Mouse (Mus musculus) forebrain, embryonic 10.5 days (tissue): Measurements from ENCODE around the gene Chchd1. TPM values are rescaled to one million over a fixed set of nuclear protein-coding genes. Genes with fewer than 3 reads are reported as not detected.

Experiments
- DNase-seq: peaks from one replicate; pipeline ENCODE4 v3.0.0-alpha.2; 2017; ENCODE audit warnings: low spot score; ENCODE audit errors: extremely low spot score
- H3K27ac ChIP-seq: fragments of 300-500 bp; sonication (generic); 2 replicates; pipeline ENCODE4 v1.5.1; 2016; ENCODE audit warnings: mild to moderate bottlenecking
- H3K27me3 ChIP-seq: fragments of 300-500 bp; sonication (generic); 2 replicates; pipeline ENCODE4 v1.6.1; 2016; ENCODE audit warnings: mild to moderate bottlenecking; ENCODE audit not compliant: poor library complexity, severe bottlenecking
- H3K36me3 ChIP-seq: fragments of 300-500 bp; sonication (generic); replicated peaks from 2 replicates; pipeline ENCODE4 v1.6.1; 2016; ENCODE audit warnings: mild to moderate bottlenecking, moderate library complexity
- H3K4me1 ChIP-seq: fragments of 300-500 bp; sonication (generic); 2 replicates; pipeline ENCODE4 v1.6.1; 2016
- H3K4me3 ChIP-seq: fragments of 300-500 bp; sonication (generic); 2 replicates; pipeline ENCODE4 v1.5.1; 2016; ENCODE audit warnings: mild to moderate bottlenecking, moderate library complexity
- H3K9me3 ChIP-seq: fragments of 300-500 bp; sonication (generic); 2 replicates; pipeline ENCODE4 v1.6.1; 2016; ENCODE audit warnings: mild to moderate bottlenecking, moderate library complexity
- WGBS: fragments of 180-500 bp; shearing (Covaris S2); methylation state at CpG from one replicate; pipeline ENCODE4 v1.1.7; 2016; 5-methylcytosine and 5-hydroxymethylcytosine counted together
- microRNA-seq: library from miRNA; unstranded; fragments of <30 nt; microRNA quantifications from one replicate; pipeline ENCODE4, GENCODE M21; 2017
- polyA plus RNA-seq: library from polyadenylated mRNA; unstranded; fragments of >200 nt; fragmentation: Nextera tagmentation; extraction: Ambion mirVana; gene quantifications from 2 replicates; pipeline ENCODE4 v1.2.1, GENCODE M21; 2016

Gene Chchd1
- polyA plus RNA-seq, 1 experiment from 2014 or later, result 261 TPM

DNA sequence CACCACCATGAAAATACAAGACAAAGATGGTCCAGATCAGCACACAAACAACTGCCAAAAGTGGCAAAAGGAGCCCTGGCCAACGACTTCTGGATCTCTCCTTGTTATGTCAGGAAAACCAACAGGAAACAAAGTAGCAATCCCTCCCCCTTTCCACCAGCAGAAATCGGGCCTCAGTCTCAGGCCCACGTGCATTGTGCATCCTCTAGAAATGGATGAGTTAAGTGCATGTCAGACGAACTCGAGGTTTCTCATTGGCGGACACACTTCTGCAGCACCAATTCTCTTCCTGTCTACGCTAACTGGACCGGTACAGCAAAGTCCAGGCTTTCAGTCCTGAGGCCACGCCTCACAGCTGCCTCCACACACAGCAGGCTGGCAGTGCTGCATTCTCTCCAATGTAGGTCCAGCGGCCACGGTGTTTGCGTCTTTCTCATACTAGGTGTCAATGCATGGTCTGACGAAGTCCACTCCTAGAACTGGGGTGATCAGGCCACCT, 33.1 kb downstream of the Chchd1 start:
- WGBS, result 89% methylated on average over 13 of the region's 13 CpGs
- Histone ChIP-seq H3K27me3 (no peaks in the 10 kb centered on the region), H3K36me3 (peaks cover 75% of the 10 kb centered on the region), H3K4me1 (peaks cover 39% of the 10 kb centered on the region), H3K9me3 (no peaks in the 10 kb centered on the region), H3K4me3 (no peak overlapping the region), H3K27ac (no peak overlapping the region)
- no peak for DNase-seq

- Histone ChIP-seq H3K36me3 (peaks cover 76% of the 10 kb centered on the region), H3K27ac (no peak overlapping the region), H3K4me1 (peaks cover 39% of the 10 kb centered on the region), H3K27me3 (no peaks in the 10 kb centered on the region), H3K9me3 (no peaks in the 10 kb centered on the region), H3K4me3 (no peak overlapping the region)
- peak; percentile 35 for DNase-seq
- whole genome bisulfite sequencing, result 47% methylated on average over 14 of the region's 14 CpGs
These were observed 34.5 kb downstream of the Chchd1 start for GRCm38 (mm10) chr14:20737306-20737705.

DNA sequence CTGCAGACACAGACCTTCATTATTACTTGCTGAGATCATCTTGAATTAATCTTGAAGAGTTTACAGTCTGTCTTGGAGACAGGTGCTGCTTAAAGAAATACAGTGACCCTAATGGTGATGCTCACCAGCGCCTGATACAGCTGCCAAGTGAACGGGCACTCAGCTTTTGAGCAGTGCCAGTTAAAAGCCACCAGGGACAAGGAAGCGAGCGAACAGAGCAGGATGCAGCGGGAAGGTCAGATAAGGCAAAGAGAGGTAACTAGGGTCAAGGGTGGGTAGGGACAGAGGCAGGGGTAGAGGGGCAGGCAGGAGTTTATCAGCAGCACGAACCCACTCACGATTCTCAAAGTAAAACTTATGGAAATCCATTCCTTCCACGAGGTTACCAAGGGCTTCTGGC, 35.7 kb downstream of the Chchd1 start:
- DNase-seq, result no peak

DNA sequence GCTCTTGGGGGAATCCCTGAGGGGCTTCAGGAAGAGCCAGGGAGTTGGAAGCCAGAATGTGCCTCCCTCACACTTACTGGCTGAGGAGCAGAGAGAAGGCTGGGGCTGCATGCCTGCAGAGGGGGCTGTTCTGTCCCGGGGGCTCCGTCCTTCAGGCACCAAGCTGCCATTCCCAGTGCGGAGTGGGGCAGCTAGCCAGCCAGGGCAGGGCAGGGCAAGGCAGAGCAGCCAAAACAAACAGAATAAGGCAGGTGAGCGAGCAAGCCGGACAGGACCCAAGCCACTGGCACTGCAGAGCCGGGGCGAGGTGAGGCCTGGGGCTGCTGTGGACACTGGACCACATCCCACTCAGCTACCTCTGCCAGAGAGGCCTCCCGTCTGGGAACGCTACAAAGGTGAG, 38.5 kb downstream of the Chchd1 start:
- Histone ChIP-seq H3K4me3 (no peak overlapping the region), H3K27me3 (no peaks in the 10 kb centered on the region), H3K36me3 (peaks cover 93% of the 10 kb centered on the region), H3K4me1 (peaks cover 14% of the 10 kb centered on the region), H3K27ac (0 out of 2 replicates have a peak overlapping the region, but pooled peaks have one; percentile 2), H3K9me3 (no peaks in the 10 kb centered on the region)
- no peak for DNase-seq
- WGBS, result 94% methylated on average over 9 of the region's 9 CpGs

More for the DNA sequence above, 35.7 kb downstream of the Chchd1 start:
- H3K27me3 ChIP-seq, result no peaks in the 10 kb centered on the region
- H3K27ac ChIP-seq, result no peak overlapping the region
- H3K9me3 ChIP-seq, result no peaks in the 10 kb centered on the region
- H3K36me3 ChIP-seq, result peaks cover 78% of the 10 kb centered on the region
- H3K4me3 ChIP-seq, result no peak overlapping the region
- H3K4me1 ChIP-seq, result peaks cover 33% of the 10 kb centered on the region
- WGBS, result 91% methylated on average over 8 of the region's 8 CpGs

DNA sequence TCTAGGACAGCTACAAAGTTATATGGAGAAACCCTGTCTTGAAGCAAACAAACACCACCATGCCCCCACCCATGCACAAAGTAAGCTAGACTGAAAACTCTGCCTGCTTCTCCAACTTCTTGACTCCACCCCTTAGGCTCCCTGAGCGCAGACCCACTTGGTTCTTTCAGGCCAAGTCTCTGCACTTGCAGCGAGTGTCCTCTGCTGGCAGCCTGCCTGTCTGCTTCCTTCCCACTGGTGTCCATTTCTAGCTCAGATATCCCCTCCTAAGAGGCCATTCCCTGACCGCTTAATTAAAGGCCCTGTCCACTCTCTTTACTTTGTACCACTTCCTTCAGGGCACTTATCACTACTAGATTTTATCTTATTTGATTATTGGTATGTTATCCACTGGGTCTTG, 40.8 kb downstream of the Chchd1 start:
- DNase-seq, result no peak
- peaks cover 11% of the 10 kb centered on the region for H3K4me1 ChIP-seq
- no peak overlapping the region for H3K27ac ChIP-seq
- peaks cover 87% of the 10 kb centered on the region for H3K36me3 ChIP-seq
- H3K9me3 ChIP-seq, result no peaks in the 10 kb centered on the region
- H3K27me3 ChIP-seq, result no peaks in the 10 kb centered on the region
- no peak overlapping the region for H3K4me3 ChIP-seq
- WGBS, result 92% methylated on average over 3 of the region's 3 CpGs

- no peaks in the 10 kb centered on the region for H3K4me1 ChIP-seq
- H3K27me3 ChIP-seq, result no peaks in the 10 kb centered on the region
- no peak for DNase-seq
- H3K9me3 ChIP-seq, result no peaks in the 10 kb centered on the region
- H3K4me3 ChIP-seq, result no peak overlapping the region
- H3K36me3 ChIP-seq, result peaks cover 53% of the 10 kb centered on the region
- WGBS, result 87% methylated on average over 3 of the region's 3 CpGs
- no peak overlapping the region for H3K27ac ChIP-seq
These were observed 44.1 kb downstream of the Chchd1 start for GRCm38 (mm10) chr14:20746935-20747334.

GRCm38 (mm10) chr14:20748388-20748787, 45.6 kb downstream of the Chchd1 start:
- peaks cover 49% of the 10 kb centered on the region for H3K36me3 ChIP-seq
- H3K27ac ChIP-seq, result no peak overlapping the region
- H3K4me3 ChIP-seq, result no peak overlapping the region
- 78% methylated on average over 4 of the region's 4 CpGs for WGBS
- DNase-seq, result no peak
- no peaks in the 10 kb centered on the region for H3K9me3 ChIP-seq
- H3K4me1 ChIP-seq, result no peaks in the 10 kb centered on the region
- no peaks in the 10 kb centered on the region for H3K27me3 ChIP-seq

- Histone ChIP-seq H3K4me3 (no peak overlapping the region), H3K9me3 (no peaks in the 10 kb centered on the region), H3K36me3 (peaks cover 49% of the 10 kb centered on the region), H3K4me1 (no peaks in the 10 kb centered on the region), H3K27me3 (no peaks in the 10 kb centered on the region), H3K27ac (no peak overlapping the region)
- no peak for DNase-seq
- 90% methylated on average over 4 of the region's 4 CpGs for WGBS
These were observed 46.8 kb downstream of the Chchd1 start for GRCm38 (mm10) chr14:20749494-20750051.

DNA sequence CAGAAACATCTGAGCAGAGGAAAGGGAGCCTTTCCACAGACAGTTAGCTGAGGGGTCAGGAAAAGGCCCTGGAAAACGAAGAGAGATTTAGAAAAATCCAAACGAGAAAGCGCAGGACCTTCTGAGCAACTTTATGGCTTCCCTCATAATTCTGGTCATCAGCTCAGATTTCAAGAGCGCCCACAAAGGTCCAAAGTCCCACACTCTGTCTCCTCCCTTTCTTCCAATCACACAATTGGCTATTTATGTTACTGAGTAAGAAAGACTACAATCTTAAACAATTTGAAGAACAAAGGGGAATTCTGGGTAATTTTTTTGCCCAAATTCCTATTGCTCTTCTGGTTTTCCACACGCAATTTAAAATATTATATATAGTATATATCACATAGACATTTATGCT, 47.7 kb downstream of the Chchd1 start:
- Histone ChIP-seq H3K4me1 (no peaks in the 10 kb centered on the region), H3K9me3 (no peaks in the 10 kb centered on the region), H3K27ac (no peak overlapping the region), H3K4me3 (no peak overlapping the region), H3K36me3 (peaks cover 49% of the 10 kb centered on the region), H3K27me3 (no peaks in the 10 kb centered on the region)
- 94% methylated on average over 5 of the region's 5 CpGs for WGBS
- no peak for DNase-seq

DNA sequence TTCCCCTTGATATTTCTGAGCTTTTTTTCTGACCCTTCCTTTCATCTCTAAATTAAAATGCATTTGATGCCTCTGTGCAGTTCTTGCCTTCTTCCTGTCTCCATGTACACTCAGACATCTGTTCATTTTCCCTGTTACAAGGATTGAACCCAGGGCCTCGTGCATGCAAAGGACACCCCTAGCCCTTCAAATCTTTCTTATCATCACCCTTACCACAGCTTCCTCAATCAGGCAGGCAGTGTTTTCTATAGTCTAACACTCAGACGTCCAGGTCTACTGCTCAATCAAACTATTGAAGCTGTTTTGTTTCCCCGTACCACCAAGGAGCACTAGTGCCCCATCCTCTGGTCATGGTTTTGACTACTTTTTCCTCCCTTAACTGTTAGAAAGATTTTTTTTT, 51.0 kb downstream of the Chchd1 start:
- no peaks in the 10 kb centered on the region for H3K4me1 ChIP-seq
- no peak overlapping the region for H3K27ac ChIP-seq
- no peaks in the 10 kb centered on the region for H3K27me3 ChIP-seq
- H3K4me3 ChIP-seq, result no peak overlapping the region
- peaks cover 60% of the 10 kb centered on the region for H3K36me3 ChIP-seq
- H3K9me3 ChIP-seq, result no peaks in the 10 kb centered on the region
- WGBS, result 90% methylated on average over 3 of the region's 3 CpGs
- DNase-seq, result no peak

Small RNA genes lying within 50 kb of the gene (microRNA-seq; reads per million reads assigned to microRNA genes)
- 2.4 reads per million for gene Mir6946

Other genes starting within 250 kb of the Chchd1 start
- gene Anxa7, start 222.9 kb upstream of the Chchd1 start, polyA plus RNA-seq, result 18.7 and 18.8 TPM in 2 replicates
- 1.3 TPM in 2 replicates for gene Mss51, start 206.1 kb upstream of the Chchd1 start, polyA plus RNA-seq
- 44.7 and 48.5 TPM in 2 replicates for gene Ppp3cb, start 156.4 kb upstream of the Chchd1 start, polyA plus RNA-seq
- gene Usp54, start 61.9 kb upstream of the Chchd1 start, polyA plus RNA-seq, result 15.4 and 16.5 TPM in 2 replicates
- 0.12 and 0.15 TPM in 2 replicates for gene Myoz1, start 46.5 kb upstream of the Chchd1 start, polyA plus RNA-seq
- gene Synpo2l, start 34.7 kb upstream of the Chchd1 start, polyA plus RNA-seq, result 0.22 and 0.25 TPM in 2 replicates
- 101 and 105 TPM in 2 replicates for gene Sec24c, start 28.7 kb upstream of the Chchd1 start, polyA plus RNA-seq
- 15.7 and 16.0 TPM in 2 replicates for gene Fut11, start 8.0 kb upstream of the Chchd1 start, polyA plus RNA-seq
- 28.9 and 29.0 TPM in 2 replicates for gene Zswim8, start 4.5 kb downstream of the Chchd1 start, polyA plus RNA-seq
- 23.5 and 24.3 TPM in 2 replicates for gene Ndst2, start 31.6 kb downstream of the Chchd1 start, polyA plus RNA-seq
- gene Camk2g, start 91.1 kb downstream of the Chchd1 start, polyA plus RNA-seq, result 33.0 and 37.8 TPM in 2 replicates
- gene Plau, start 133.7 kb downstream of the Chchd1 start, polyA plus RNA-seq, result 0.40 and 0.59 TPM in 2 replicates
- gene Vcl, start 226.4 kb downstream of the Chchd1 start, polyA plus RNA-seq, result 28.4 and 30.7 TPM in 2 replicates